Mouse (Mus musculus): ENCODE measurements at regions not wholly inside any gene's neighbourhood (a gene's known extent, or its start where the extent isn't known, plus 50 kb on each side); places are given as distances from the start of the nearest gene placed in this dataset.

GRCm38 (mm10) chr6:111733926-111734325, 539.6 kb upstream of the Lmcd1 start:
- TF ChIP-seq CTCF (IDR thresholded peaks at IDR 0.05) (no peak), EP300 (IDR thresholded peaks at IDR 0.05) (no peak)
